Mouse (Mus musculus) lung, embryonic 14.5 days (tissue): Measurements from ENCODE around the gene Rab3gap1. TPM values are rescaled to one million over a fixed set of nuclear protein-coding genes. Genes with fewer than 3 reads are reported as not detected.

Source experiments
- ATAC-seq: fragments of 200-750 bp; cut with Nextera tagmentation; 2 replicates; pipeline ENCODE4 v1.8.0; 2017; ENCODE audit warnings: mild to moderate bottlenecking, moderate TSS enrichment, moderate library complexity; ENCODE audit not compliant: insufficient read depth
- DNase-seq: peaks from one replicate; pipeline ENCODE4 v3.0.0-alpha.2; 2015
- H3K27ac ChIP-seq: fragments of 300-500 bp; sonication (generic); 2 replicates; pipeline ENCODE4 v1.5.1; 2014; ENCODE audit warnings: low read depth, mild to moderate bottlenecking, moderate library complexity
- H3K27me3 ChIP-seq: fragments of 300-500 bp; sonication (generic); 2 replicates; pipeline ENCODE4 v1.6.1; 2014; ENCODE audit warnings: low read length, control low read depth; ENCODE audit not compliant: insufficient read depth
- H3K36me3 ChIP-seq: fragments of 300-500 bp; sonication (generic); 2 replicates; pipeline ENCODE4 v1.6.1; 2014; ENCODE audit warnings: control low read depth; ENCODE audit not compliant: insufficient read depth
- H3K4me1 ChIP-seq: fragments of 300-500 bp; sonication (generic); 2 replicates; pipeline ENCODE4 v1.6.1; 2014; ENCODE audit warnings: antibody characterized with exemption, control low read depth; ENCODE audit not compliant: insufficient read depth
- H3K4me2 ChIP-seq: fragments of 300-500 bp; sonication (generic); 2 replicates; pipeline ENCODE4 v1.6.1; 2014; ENCODE audit warnings: mild to moderate bottlenecking
- H3K4me3 ChIP-seq: fragments of 300-500 bp; sonication (generic); 2 replicates; pipeline ENCODE4 v1.5.1; 2014; ENCODE audit warnings: low read depth, low read length
- H3K9ac ChIP-seq: fragments of 300-500 bp; sonication (generic); 2 replicates; pipeline ENCODE4 v1.6.1; 2014
- H3K9me3 ChIP-seq: fragments of 300-500 bp; sonication (generic); 2 replicates; pipeline ENCODE4 v1.6.1; 2016; ENCODE audit warnings: low read depth, low read length, control low read depth
- CTCF ChIP-seq: IDR thresholded peaks from 2 replicates; pipeline ENCODE4 v1.5.1; 2016; ENCODE audit warnings: antibody characterized with exemption, low read depth
- WGBS: fragments of 180-500 bp; shearing (Covaris S2); extraction: QIAGEN DNeasy Blood & Tissue Kit; methylation state at CpG from one replicate; pipeline ENCODE4 v1.1.7; 2014; 5-methylcytosine and 5-hydroxymethylcytosine counted together
- polyA plus RNA-seq: library from polyadenylated mRNA; unstranded; fragments of >200 nt; fragmentation: Nextera tagmentation; extraction: Ambion mirVana; gene quantifications from 2 replicates; pipeline ENCODE4 v1.2.1, GENCODE M21; 2014

Gene Rab3gap1
- polyA plus RNA-seq, 1 experiment from 2014 or later, result 24.4 TPM

GRCm38 (mm10) chr1:127961140-127961539 is 92.6 kb downstream of the Rab3gap1 start:
- TF ChIP-seq CTCF, result no peak
- no peak overlapping the region for H3K4me3 ChIP-seq
- no peaks in the 10 kb centered on the region for H3K4me1 ChIP-seq
- no peak overlapping the region for H3K9ac ChIP-seq
- H3K27me3 ChIP-seq, result no peaks in the 10 kb centered on the region
- H3K36me3 ChIP-seq, result peaks cover 8% of the 10 kb centered on the region; the same call in 1 of the 2 replicates
- DNase-seq (no peak), ATAC-seq (no peak)
- H3K9me3 ChIP-seq, result no peaks in the 10 kb centered on the region
- no peak overlapping the region for H3K27ac ChIP-seq
- H3K4me2 ChIP-seq, result no peak overlapping the region
- 100% methylated on average over 1 of the region's 1 CpGs for WGBS

DNA sequence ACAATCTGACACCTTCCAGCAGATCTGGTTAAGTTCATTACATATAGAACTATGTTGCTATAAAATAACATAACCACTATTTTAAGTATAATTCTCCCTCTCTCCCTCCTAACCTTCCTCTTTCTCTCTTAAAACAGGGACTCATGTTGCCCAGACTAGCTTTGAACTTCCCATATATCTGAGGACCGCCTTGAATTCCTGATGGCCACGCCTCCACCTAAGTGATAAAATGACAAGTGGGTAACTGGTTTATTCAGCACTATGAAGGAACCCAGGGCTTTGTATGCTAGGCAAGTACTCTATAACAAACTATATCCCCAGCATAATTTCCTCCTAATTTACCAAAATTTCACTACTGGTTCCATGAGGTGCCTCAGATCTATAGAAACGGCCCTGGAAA is 94.8 kb downstream of the Rab3gap1 start:
- H3K36me3 ChIP-seq, result peaks cover 7% of the 10 kb centered on the region; the same call in 1 of the 2 replicates
- H3K4me3 ChIP-seq, result no peak overlapping the region
- no peaks in the 10 kb centered on the region for H3K9me3 ChIP-seq
- 81% methylated on average over 3 of the region's 3 CpGs for WGBS
- DNase-seq (no peak), ATAC-seq (no peak)
- no peak overlapping the region for H3K27ac ChIP-seq
- H3K27me3 ChIP-seq, result no peaks in the 10 kb centered on the region
- H3K9ac ChIP-seq, result no peak overlapping the region
- TF ChIP-seq CTCF, result no peak
- H3K4me2 ChIP-seq, result no peak overlapping the region
- H3K4me1 ChIP-seq, result no peaks in the 10 kb centered on the region

- no peak overlapping the region for H3K4me2 ChIP-seq
- WGBS, result 85% methylated on average over 4 of the region's 4 CpGs
- H3K4me3 ChIP-seq, result no peak overlapping the region
- H3K9me3 ChIP-seq, result no peaks in the 10 kb centered on the region
- H3K9ac ChIP-seq, result no peak overlapping the region
- no peaks in the 10 kb centered on the region for H3K4me1 ChIP-seq
- DNase-seq (no peak), ATAC-seq (no peak)
- H3K27ac ChIP-seq, result no peak overlapping the region
- no peak for TF ChIP-seq CTCF
- no peaks in the 10 kb centered on the region for H3K36me3 ChIP-seq
- H3K27me3 ChIP-seq, result no peaks in the 10 kb centered on the region
Measured at GRCm38 (mm10) chr1:127970870-127971269, 102.3 kb downstream of the Rab3gap1 start.

DNA sequence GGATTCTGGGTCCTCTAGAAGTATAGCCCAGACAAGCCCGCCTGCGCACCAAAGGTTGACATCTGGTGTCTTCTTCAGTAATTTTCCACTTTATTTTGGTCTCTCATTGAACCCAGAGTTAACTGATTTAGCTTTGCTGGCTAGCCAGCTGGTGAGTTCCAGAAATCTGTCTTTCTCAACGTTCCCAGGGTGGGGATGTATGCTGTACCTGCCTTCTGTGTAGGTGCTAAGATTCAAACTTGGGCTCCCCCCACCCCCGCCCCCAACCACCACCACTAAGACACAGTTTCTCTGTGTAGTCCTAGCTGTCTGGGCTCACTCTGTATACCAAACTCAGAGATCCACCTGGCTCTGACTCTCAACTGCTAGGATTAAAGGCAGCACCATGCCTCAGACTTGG is 105.5 kb downstream of the Rab3gap1 start:
- no peaks in the 10 kb centered on the region for H3K27me3 ChIP-seq
- H3K4me1 ChIP-seq, result no peaks in the 10 kb centered on the region
- no peaks in the 10 kb centered on the region for H3K9me3 ChIP-seq
- H3K4me2 ChIP-seq, result no peak overlapping the region
- no peak overlapping the region for H3K27ac ChIP-seq
- H3K36me3 ChIP-seq, result no peaks in the 10 kb centered on the region
- no peak overlapping the region for H3K9ac ChIP-seq
- no peak for DNase-seq
- ATAC-seq, result no peak
- no peak for TF ChIP-seq CTCF
- 91% methylated on average over 4 of the region's 4 CpGs for WGBS
- H3K4me3 ChIP-seq, result no peak overlapping the region

DNA sequence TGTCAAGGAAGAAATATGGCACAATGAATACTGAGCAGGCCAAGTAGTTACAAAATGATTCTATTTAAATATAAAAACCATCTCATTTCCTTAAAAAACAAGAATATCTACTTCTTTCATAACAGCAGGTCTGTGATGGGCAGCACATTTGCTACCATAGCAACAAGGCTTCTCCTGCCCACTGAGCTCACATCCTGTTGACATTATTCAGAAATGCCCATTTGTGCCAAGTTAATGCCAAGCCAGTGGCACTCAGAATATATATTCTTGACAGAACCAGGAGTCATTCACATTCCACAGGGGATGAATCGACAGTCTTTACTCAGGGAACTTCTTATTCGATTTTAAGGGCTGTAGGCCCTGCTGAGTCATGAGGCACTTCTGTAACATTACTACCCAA is 107.1 kb downstream of the Rab3gap1 start:
- no peak; the same call in 1 of the 2 replicates for ATAC-seq
- no peaks in the 10 kb centered on the region for H3K36me3 ChIP-seq
- WGBS, result 68% methylated on average over 2 of the region's 2 CpGs

DNA sequence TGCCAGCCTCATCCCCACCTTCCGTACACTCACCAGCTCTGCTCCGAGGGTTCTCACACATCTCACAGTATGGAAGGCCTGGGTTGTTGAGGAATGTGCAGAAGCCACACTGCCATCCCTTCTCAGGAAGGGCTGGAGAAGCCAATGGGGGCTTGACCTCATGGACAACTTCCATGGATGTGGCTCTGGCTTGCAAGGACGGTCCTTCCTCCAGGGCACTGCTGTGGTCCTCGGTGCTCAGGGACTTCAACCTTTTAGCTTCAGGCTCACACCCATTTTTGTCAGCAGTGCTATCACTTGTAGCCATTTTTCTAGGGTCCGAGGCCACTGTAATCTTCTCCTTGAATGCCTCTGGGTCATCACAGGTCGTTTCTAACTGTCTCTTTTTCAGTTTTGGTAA is 107.5 kb downstream of the Rab3gap1 start:
- Histone ChIP-seq H3K27ac (no peak overlapping the region), H3K9me3 (no peaks in the 10 kb centered on the region), H3K27me3 (no peaks in the 10 kb centered on the region), H3K4me1 (no peaks in the 10 kb centered on the region), H3K9ac (no peak overlapping the region), H3K4me3 (no peak overlapping the region), H3K4me2 (no peak overlapping the region), H3K36me3 (no peaks in the 10 kb centered on the region)
- no peak for TF ChIP-seq CTCF
- WGBS, result 82% methylated on average over 6 of the region's 6 CpGs
- no peak for DNase-seq
- ATAC-seq, result no peak

More for the DNA sequence above, 107.1 kb downstream of the Rab3gap1 start:
- Histone ChIP-seq H3K27ac (no peak overlapping the region), H3K9ac (no peak overlapping the region), H3K4me3 (no peak overlapping the region), H3K9me3 (no peaks in the 10 kb centered on the region), H3K4me1 (no peaks in the 10 kb centered on the region), H3K4me2 (no peak overlapping the region), H3K27me3 (no peaks in the 10 kb centered on the region)
- DNase-seq, result peak; percentile 13
- no peak for TF ChIP-seq CTCF

- no peaks in the 10 kb centered on the region for H3K9me3 ChIP-seq
- no peak overlapping the region for H3K4me2 ChIP-seq
- no peaks in the 10 kb centered on the region for H3K27me3 ChIP-seq
- no peak for ATAC-seq
- no peak overlapping the region for H3K4me3 ChIP-seq
- no peak for DNase-seq
- H3K4me1 ChIP-seq, result no peaks in the 10 kb centered on the region
- TF ChIP-seq CTCF, result no peak
- no peaks in the 10 kb centered on the region for H3K36me3 ChIP-seq
- H3K27ac ChIP-seq, result no peak overlapping the region
- 70% methylated on average over 1 of the region's 1 CpGs for WGBS
- no peak overlapping the region for H3K9ac ChIP-seq
Measured at GRCm38 (mm10) chr1:127978125-127978524, 109.6 kb downstream of the Rab3gap1 start.

- Histone ChIP-seq H3K27ac (no peak overlapping the region), H3K9ac (no peak overlapping the region), H3K36me3 (no peaks in the 10 kb centered on the region), H3K27me3 (no peaks in the 10 kb centered on the region), H3K4me3 (no peak overlapping the region), H3K4me2 (no peak overlapping the region), H3K4me1 (no peaks in the 10 kb centered on the region), H3K9me3 (no peaks in the 10 kb centered on the region)
- no peak for DNase-seq
- no peak for ATAC-seq
- 65% methylated on average over 2 of the region's 2 CpGs for WGBS
- no peak for TF ChIP-seq CTCF
Measured at GRCm38 (mm10) chr1:127980911-127981559, 112.5 kb downstream of the Rab3gap1 start.
